Mouse (Mus musculus): ENCODE results near the gene Pdia3. TPM values are rescaled to one million over a fixed set of nuclear protein-coding genes. Genes with fewer than 3 reads are reported as not detected.

The Pdia3 gene
- polyA plus RNA-seq, 1 experiment from 2014 or later: 923 TPM

GRCm38 (mm10) chr2:121444178-121444577, 30.6 kb downstream of the Pdia3 start, which contains the start of gene Ell3:
Gene Ell3 (minus strand): TSS chr2:121444278.
- Histone ChIP-seq H3K27ac (no peak within 1 kb of the TSS), H3K27me3 (0 out of 2 replicates have a peak, but pooled peaks cover 3% of the 10 kb centered on the region), H3K4me3 (peak within 1 kb of the TSS; percentile 51), H3K9ac (no peak within 1 kb of the TSS), H3K4me1 (peaks cover 24% of the 10 kb centered on the region), H3K36me3 (peaks cover 4% of the 10 kb centered on the region), H3K9me3 (no peaks in the 10 kb centered on the region), H3K4me2 (peak within 1 kb of the TSS; percentile 96)
- 84% methylated on average over 1 of the region's 1 CpGs for WGBS
- ATAC-seq (ENCODE audit: insufficient number of reproducible peaks, low FRiP score, low TSS enrichment, low read depth): no peak

- Histone ChIP-seq H3K4me3 (no peak overlapping the region), H3K27me3 (0 out of 2 replicates have a peak, but pooled peaks cover 3% of the 10 kb centered on the region), H3K27ac (no peak overlapping the region), H3K4me2 (no peak overlapping the region), H3K4me1 (peaks cover 25% of the 10 kb centered on the region), H3K9ac (no peak overlapping the region), H3K9me3 (no peaks in the 10 kb centered on the region), H3K36me3 (no peaks in the 10 kb centered on the region)
- ATAC-seq (ENCODE audit: insufficient number of reproducible peaks, low FRiP score, low TSS enrichment, low read depth): no peak
- WGBS: 83% methylated on average over 3 of the region's 3 CpGs
Measured at GRCm38 (mm10) chr2:121445117-121445516, 31.5 kb downstream of the Pdia3 start.

- Histone ChIP-seq H3K4me1 (peaks cover 33% of the 10 kb centered on the region), H3K36me3 (peaks cover 3% of the 10 kb centered on the region), H3K9me3 (no peaks in the 10 kb centered on the region), H3K4me3 (no peak overlapping the region), H3K27ac (no peak overlapping the region), H3K9ac (no peak overlapping the region), H3K27me3 (0 out of 2 replicates have a peak, but pooled peaks cover 3% of the 10 kb centered on the region), H3K4me2 (no peak overlapping the region)
- 81% methylated on average over 4 of the region's 4 CpGs for WGBS
- no peak for ATAC-seq (ENCODE audit: insufficient number of reproducible peaks, low FRiP score, low TSS enrichment, low read depth)
Measured at GRCm38 (mm10) chr2:121446506-121446905, 32.9 kb downstream of the Pdia3 start.

GRCm38 (mm10) chr2:121447006-121447405, 33.4 kb downstream of the Pdia3 start:
- WGBS: 76% methylated on average over 3 of the region's 3 CpGs
- H3K27ac ChIP-seq: no peak overlapping the region
- no peak overlapping the region for H3K4me3 ChIP-seq
- 0 out of 2 replicates have a peak, but pooled peaks cover 2% of the 10 kb centered on the region for H3K27me3 ChIP-seq
- no peaks in the 10 kb centered on the region for H3K9me3 ChIP-seq
- H3K36me3 ChIP-seq: peaks cover 4% of the 10 kb centered on the region
- no peak overlapping the region for H3K4me2 ChIP-seq
- ATAC-seq (ENCODE audit: insufficient number of reproducible peaks, low FRiP score, low TSS enrichment, low read depth): no peak
- peaks cover 28% of the 10 kb centered on the region for H3K4me1 ChIP-seq
- no peak overlapping the region for H3K9ac ChIP-seq

GRCm38 (mm10) chr2:121448136-121448535, 34.6 kb downstream of the Pdia3 start:
- Histone ChIP-seq H3K9ac (peak overlapping the region; percentile 63; the same call in 1 of the 2 replicates), H3K9me3 (no peaks in the 10 kb centered on the region), H3K27me3 (no peaks in the 10 kb centered on the region), H3K4me1 (peaks cover 21% of the 10 kb centered on the region), H3K27ac (peak overlapping the region; percentile 97), H3K4me2 (peak overlapping the region; percentile 72), H3K36me3 (peaks cover 13% of the 10 kb centered on the region), H3K4me3 (peak overlapping the region; percentile 99)
- no peak for ATAC-seq (ENCODE audit: insufficient number of reproducible peaks, low FRiP score, low TSS enrichment, low read depth)
- WGBS: 14% methylated on average over 9 of the region's 9 CpGs

GRCm38 (mm10) chr2:121448739-121449535, 35.4 kb downstream of the Pdia3 start, which contains the start of gene Serf2:
Gene Serf2 (plus strand): TSS chr2:121449195.
- peak within 1 kb of the TSS; percentile 100 for H3K9ac ChIP-seq
- ATAC-seq (ENCODE audit: insufficient number of reproducible peaks, low FRiP score, low TSS enrichment, low read depth): peak; percentile 98

GRCm38 (mm10) chr2:121449545-121450011, 36.0 kb downstream of the Pdia3 start:
- Histone ChIP-seq H3K9ac (peak overlapping the region; percentile 100), H3K4me3 (peak overlapping the region; percentile 99), H3K36me3 (peaks cover 20% of the 10 kb centered on the region), H3K4me2 (peak overlapping the region; percentile 72), H3K27me3 (no peaks in the 10 kb centered on the region), H3K27ac (peak overlapping the region; percentile 98), H3K4me1 (peaks cover 20% of the 10 kb centered on the region), H3K9me3 (no peaks in the 10 kb centered on the region)
- peak; percentile 15; the same call in 1 of the 2 replicates for ATAC-seq (ENCODE audit: insufficient number of reproducible peaks, low FRiP score, low TSS enrichment, low read depth)
- WGBS: under 1% methylated on average over 53 of the region's 54 CpGs

More at GRCm38 (mm10) chr2:121448739-121449535, 35.4 kb downstream of the Pdia3 start, which contains the start of gene Serf2:
- Histone ChIP-seq H3K4me2 (peak within 1 kb of the TSS; percentile 72), H3K27ac (peak within 1 kb of the TSS; percentile 98), H3K4me3 (peak within 1 kb of the TSS; percentile 99), H3K9me3 (no peaks in the 10 kb centered on the region), H3K36me3 (peaks cover 20% of the 10 kb centered on the region), H3K27me3 (no peaks in the 10 kb centered on the region), H3K4me1 (peaks cover 20% of the 10 kb centered on the region)
- under 1% methylated on average over 67 of the region's 74 CpGs for WGBS

GRCm38 (mm10) chr2:121450093-121450492, 36.5 kb downstream of the Pdia3 start:
- 6% methylated on average over 7 of the region's 7 CpGs for WGBS
- Histone ChIP-seq H3K4me3 (peak overlapping the region; percentile 99), H3K4me2 (peak overlapping the region; percentile 72), H3K27ac (peak overlapping the region; percentile 98), H3K9me3 (no peaks in the 10 kb centered on the region), H3K36me3 (peaks cover 20% of the 10 kb centered on the region), H3K4me1 (peaks cover 20% of the 10 kb centered on the region), H3K27me3 (no peaks in the 10 kb centered on the region), H3K9ac (peak overlapping the region; percentile 100)
- ATAC-seq (ENCODE audit: insufficient number of reproducible peaks, low FRiP score, low TSS enrichment, low read depth): no peak

GRCm38 (mm10) chr2:121452361-121452760, 38.8 kb downstream of the Pdia3 start:
- Histone ChIP-seq H3K9ac (no peak overlapping the region), H3K36me3 (peaks cover 20% of the 10 kb centered on the region), H3K4me1 (peaks cover 26% of the 10 kb centered on the region), H3K9me3 (no peaks in the 10 kb centered on the region), H3K4me2 (no peak overlapping the region), H3K4me3 (0 out of 2 replicates have a peak overlapping the region, but pooled peaks have one; percentile 9), H3K27ac (no peak overlapping the region), H3K27me3 (no peaks in the 10 kb centered on the region)
- WGBS: 78% methylated on average over 4 of the region's 4 CpGs
- no peak for ATAC-seq (ENCODE audit: insufficient number of reproducible peaks, low FRiP score, low TSS enrichment, low read depth)

GRCm38 (mm10) chr2:121452990-121453389, 39.4 kb downstream of the Pdia3 start, which contains the start of gene Hypk:
Gene Hypk (plus strand): TSS chr2:121453290.
- Histone ChIP-seq H3K4me2 (no peak within 1 kb of the TSS), H3K27ac (no peak within 1 kb of the TSS), H3K36me3 (peaks cover 20% of the 10 kb centered on the region), H3K27me3 (no peaks in the 10 kb centered on the region), H3K4me3 (0 out of 2 replicates have a peak within 1 kb of the TSS, but pooled peaks have one; percentile 9), H3K4me1 (peaks cover 26% of the 10 kb centered on the region), H3K9me3 (no peaks in the 10 kb centered on the region), H3K9ac (no peak within 1 kb of the TSS)
- WGBS: 66% methylated on average over 4 of the region's 4 CpGs
- no peak for ATAC-seq (ENCODE audit: insufficient number of reproducible peaks, low FRiP score, low TSS enrichment, low read depth)

GRCm38 (mm10) chr2:121453917-121454316, 40.3 kb downstream of the Pdia3 start:
- Histone ChIP-seq H3K9me3 (no peaks in the 10 kb centered on the region), H3K27ac (no peak overlapping the region), H3K36me3 (peaks cover 26% of the 10 kb centered on the region), H3K4me1 (peaks cover 24% of the 10 kb centered on the region), H3K9ac (no peak overlapping the region), H3K27me3 (no peaks in the 10 kb centered on the region), H3K4me2 (no peak overlapping the region), H3K4me3 (no peak overlapping the region)
- no peak for ATAC-seq (ENCODE audit: insufficient number of reproducible peaks, low FRiP score, low TSS enrichment, low read depth)
- WGBS: 86% methylated on average over 6 of the region's 6 CpGs

GRCm38 (mm10) chr2:121455534-121455933, 42.0 kb downstream of the Pdia3 start:
- H3K4me3 ChIP-seq: no peak overlapping the region
- H3K4me2 ChIP-seq: no peak overlapping the region
- H3K36me3 ChIP-seq: peaks cover 38% of the 10 kb centered on the region
- peaks cover 19% of the 10 kb centered on the region for H3K4me1 ChIP-seq
- no peak for ATAC-seq (ENCODE audit: insufficient number of reproducible peaks, low FRiP score, low TSS enrichment, low read depth)
- no peaks in the 10 kb centered on the region for H3K9me3 ChIP-seq
- H3K27ac ChIP-seq: no peak overlapping the region
- H3K27me3 ChIP-seq: no peaks in the 10 kb centered on the region
- H3K9ac ChIP-seq: no peak overlapping the region
- 69% methylated on average over 5 of the region's 5 CpGs for WGBS

All from limb, embryonic 15.5 days (tissue).